Mouse (Mus musculus) spleen, postnatal 14 days (tissue): ENCODE measurements around the gene Nyap2.

Experiments
- DNase-seq, 2 experiments: peaks; one replicate each; pipeline ENCODE4 v3.0.0; 2021 to 2022; ENCODE audit warnings: low spot score in 2 of 2

The Nyap2 gene

DNA sequence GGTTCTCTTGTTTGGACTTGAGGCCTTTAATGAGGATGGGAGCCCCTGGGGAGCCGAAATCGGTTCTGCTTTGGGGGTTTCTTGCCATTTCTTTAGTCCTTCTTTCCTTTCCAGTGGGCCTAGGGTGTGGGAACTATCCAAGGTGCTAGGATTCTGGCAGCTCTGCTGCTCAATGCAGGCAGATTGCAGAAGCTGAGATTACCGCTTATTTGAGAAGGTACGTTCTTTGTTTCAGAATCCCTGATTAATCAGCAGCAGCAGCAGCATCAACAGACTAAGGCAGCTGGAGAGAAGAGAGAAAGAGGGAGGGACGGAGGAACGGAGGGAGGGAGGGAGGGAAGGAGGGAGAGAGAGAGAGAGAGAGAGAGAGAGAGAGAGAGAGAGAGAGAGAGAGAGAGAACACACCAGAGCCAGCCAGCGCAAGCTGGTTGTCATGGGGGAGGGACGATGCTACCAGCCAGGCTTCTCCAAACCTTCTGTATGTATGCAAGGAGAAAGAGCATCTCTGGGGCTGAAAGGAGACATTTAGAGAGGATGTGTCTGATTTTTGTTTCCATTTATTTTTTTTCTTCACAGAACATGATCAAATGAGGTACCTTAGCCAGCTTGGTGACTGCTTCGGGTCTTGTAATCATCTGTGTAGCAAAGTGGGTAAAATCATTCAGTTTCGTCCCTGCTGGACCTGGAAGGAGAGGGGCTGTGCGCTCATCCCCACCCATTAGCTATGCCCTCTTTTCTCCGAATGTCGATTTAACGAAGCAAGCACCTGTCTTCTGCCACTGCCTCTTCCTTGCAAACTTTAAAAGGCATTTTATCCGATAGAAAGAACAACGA, at the start of gene Nyap2:
Gene Nyap2, plus strand, starts transcription at position 120 of the 834 bp plus-strand sequence.
- DNase-seq, result no peak

DNA sequence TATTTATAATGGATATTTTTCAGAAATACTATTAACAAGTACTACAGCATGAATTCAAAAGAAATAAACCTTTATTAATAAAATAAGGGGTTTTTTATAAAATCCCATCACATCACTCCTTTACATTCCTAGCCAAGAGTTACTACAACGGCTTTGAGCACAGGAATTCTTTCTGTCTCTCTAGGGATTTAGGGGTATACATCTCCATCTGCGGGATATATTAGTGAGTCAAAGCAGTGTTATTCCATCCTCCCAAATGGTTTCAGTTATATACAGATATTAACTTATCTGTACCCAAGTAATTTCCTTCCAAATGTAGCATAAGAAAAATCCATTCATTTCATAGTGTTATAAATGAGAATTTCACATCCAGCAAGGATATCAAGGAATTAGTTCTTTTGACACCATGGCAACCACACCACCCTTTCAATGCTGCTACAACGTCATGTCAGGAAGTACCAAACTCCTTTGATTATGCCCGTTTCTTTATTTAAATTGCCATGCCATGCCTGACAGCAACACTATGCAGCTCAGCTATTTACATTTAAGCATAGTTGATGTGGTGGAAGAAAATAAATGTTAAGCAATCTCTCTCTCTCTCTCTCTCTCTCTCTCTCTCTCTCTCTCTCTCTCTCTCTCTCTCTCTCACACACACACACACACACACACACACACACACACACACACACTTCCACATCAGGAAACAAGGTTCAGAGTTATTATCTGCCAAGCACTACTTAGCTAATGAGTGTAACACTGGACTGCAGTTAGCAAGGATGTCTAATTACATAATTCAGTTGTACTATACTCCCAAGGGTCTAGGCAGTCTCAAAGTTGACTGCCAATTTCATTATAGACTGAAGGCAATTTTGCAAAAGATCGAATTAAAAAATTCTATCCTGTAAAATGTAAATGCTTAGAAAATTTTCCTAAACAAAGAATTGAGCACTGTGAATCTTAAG, 33.6 kb upstream of the Nyap2 start:
- DNase-seq, result no peak

DNA sequence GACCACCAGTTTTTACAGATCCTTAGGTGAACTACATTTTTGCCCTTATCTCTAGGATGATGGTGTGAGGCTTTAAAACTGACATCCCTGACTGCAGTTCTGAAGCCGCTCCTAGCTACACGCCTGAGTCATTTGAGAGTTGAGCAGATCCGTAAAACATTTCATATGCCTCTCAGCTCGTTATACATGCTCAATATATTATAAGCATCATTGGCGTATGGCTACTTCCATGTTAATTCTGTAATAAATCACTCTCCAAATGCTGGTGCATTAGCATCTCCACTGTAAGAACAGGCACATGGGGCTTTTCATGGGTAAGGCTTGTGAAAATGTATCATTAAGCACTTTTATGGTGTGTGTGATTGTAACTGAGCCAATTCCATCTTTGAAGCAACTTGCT, 18.4 kb upstream of the Nyap2 start:
- DNase-seq, result no peak

DNA sequence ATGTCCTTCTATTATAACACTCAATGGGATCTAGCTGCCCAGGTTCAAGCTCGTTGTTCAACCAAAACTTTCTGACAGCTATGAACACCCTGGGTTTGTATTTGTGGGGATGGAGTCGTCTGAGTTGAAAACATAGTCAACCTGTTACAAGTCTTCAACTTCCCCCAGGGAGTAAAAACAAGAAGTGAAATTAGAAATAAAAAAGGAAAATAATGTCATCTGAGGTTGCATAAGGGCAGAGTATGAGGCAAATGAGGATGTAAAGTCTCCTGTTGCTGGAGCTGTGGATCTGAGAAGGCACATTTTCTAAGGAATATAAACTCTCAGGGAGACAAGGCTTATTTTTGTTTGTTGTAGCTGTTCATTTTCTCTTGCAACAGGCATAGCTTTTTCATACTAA, 17.9 kb upstream of the Nyap2 start:
- DNase-seq, result no peak

DNA sequence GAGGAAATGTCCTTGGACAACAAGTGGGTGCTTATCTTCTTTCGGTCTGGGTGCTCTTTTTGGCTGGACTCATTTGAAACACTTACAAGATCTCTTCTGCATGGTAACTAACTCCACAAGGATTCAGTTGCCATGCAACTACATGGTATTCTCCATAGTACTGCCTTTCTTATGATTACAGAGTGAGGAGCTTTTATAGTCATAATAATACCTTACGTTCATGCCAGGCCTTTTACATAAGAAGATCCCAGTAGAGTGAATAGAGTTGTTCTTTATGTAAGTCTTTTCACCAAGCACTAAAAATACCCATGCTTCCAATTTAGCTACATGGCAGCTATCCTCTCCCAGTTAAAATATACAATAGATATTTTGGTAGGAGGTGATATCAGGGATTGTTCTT, 13.9 kb upstream of the Nyap2 start:
- no peak for DNase-seq

DNA sequence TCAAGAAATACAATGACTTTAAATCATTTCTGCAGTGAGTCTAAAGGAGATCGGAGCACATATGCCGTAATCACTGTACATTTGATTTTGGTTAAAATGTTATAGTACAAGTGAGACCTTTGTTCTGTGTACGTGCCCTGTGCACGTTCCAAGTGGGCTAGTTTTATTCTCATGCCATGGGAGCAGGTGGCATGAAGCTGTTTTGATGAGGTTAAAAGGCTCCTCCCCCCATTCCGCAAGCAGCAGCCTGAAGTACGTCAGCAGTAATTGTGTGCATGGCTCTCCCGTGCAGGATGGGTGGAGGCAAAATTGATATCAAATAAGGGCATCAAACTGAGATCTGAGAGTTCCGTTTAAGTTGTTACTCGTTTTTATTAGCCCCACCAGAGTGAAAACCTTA, 491 bp upstream of the Nyap2 start:
- no peak for DNase-seq

DNA sequence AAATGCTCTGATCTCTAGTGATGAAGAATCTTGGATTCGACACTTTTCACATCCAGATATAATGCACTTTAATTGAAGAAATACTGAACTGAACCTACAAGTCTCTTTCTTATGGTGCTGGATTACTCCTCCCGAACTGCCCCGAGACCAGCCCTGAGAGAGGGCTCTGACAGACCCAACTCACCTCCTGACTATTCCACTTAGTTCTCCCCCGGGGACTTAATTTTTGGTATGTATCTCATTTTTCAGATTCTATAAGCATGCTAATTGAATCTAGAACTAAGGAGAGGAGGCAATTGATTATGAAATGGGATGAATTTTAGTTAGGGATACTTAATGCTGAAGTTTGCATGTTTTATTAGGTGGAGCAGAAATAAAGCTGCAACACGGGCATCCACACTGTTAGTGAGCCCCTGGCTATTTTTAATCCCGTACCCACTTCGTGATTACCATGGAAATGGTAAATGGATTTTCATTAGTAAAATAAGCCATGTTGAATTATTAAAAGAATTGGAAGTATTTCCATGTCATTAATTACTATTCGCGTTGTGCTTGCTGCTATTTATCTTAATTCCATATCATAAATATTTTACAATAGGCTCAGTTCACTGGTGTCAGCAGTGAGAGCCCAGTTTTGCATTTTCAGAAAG, 1.0 kb downstream of the Nyap2 start:
- DNase-seq, result no peak

DNA sequence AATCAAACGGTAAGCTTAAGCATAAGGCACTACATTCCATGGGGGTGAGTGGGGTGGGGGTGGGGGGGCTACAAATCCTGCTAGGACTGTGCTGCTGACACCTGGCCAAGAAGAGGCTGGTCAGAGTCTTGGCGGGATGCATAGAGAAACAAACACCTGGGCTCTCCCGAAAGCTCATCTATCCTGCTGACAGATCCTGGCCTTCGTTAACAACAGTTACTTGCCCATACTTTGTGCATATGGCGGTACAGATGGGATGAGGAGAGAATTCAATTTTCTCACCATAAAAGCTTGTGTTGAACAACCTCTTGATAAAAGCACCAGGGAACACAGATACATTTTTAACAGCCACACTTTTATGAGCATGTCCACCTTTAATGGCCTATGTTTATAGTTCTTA, 10.7 kb downstream of the Nyap2 start:
- DNase-seq, result no peak

DNA sequence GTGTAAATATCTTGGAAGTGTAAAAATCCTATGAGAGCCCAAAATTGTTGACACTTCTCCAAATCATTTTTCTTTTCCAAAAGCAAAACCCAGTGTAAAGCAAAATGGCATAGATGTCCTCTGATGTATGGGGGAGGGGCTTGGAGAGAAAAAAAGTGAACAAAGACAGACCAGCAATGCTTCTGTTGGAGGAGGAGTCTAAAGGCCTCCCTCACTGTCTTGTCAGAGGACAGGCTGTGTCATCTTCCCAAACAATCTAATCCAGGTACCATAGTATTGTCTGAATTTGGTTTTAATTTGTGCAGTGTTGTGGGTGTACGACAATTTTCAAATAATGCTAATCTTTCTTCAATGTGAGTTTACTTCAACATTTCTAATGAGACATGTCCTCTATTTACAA, 13.7 kb downstream of the Nyap2 start:
- DNase-seq, result no peak

DNA sequence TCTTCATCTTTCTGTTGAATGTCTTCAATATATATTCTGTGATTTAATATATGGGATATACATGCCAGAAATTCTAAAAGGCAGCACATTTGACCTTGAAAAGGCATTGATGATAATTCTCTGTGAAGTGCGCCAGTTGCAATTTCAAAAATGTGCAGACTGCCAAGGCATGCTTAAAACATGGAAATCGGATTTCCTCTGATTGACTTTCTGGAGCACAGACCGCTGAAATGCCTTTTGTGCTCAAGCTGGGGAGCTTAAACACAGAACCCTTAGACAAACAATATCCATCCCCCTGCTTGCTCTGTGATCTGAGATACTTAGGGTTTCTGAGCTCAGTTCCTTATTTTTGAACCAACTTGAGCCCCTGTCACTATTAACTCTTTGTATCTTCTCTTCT, 14.2 kb downstream of the Nyap2 start:
- no peak for DNase-seq

DNA sequence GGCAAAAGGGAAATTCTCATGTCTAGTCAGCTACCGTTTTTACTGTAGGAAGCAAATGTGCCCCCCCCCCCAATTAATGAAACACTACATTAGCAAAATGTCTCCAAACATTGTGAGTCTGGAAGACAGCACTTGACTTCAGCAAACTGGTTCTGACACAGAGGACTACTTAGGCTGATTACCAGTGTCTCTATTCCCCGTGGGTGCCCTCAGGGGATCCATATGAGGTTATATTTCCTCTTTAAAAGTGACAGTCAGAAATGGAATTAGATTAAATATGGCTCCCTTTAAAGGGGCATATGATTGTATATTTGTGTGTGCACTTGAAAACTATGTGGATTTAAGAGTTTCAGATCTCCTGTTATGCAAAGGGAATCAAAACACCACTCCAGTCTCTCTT, 15.3 kb downstream of the Nyap2 start:
- no peak for DNase-seq

DNA sequence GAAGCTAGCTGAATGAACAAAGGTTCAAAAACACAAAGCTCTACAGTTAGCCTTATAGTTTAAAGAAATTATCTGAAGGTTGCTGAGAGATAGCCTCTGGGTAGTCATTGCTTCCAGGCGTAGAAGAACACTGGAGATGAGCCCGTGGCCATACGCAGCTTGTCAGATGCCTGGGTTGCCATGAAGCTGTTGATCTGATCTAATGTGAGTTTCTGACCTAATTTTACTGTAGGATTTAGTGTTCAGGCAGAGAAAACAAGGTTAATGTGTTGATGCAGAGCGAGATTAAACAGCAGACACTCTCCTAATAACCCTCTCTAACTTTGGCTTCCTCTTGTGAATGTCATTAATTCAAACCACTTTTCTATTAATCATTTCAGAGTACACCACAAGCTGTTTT, 16.1 kb downstream of the Nyap2 start:
- DNase-seq, result no peak

DNA sequence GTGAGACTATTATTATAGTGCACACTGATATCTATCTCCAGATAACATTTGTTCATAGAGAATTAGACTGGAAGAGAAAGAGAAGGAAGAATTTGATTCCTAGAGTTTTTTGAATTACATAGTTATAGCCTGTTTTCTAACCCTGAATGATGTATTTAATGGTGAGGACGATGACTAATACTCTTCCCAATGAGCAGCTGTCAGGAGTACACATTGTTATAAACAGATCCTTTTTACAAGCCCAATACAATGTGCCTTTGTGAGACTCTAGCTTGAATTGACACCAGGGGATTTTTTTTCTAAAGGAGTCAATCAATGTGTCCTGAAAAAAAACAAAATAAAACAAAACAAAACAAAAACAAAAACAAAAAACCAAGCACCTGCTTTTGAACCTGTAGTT, 22.2 kb downstream of the Nyap2 start:
- DNase-seq, result no peak

DNA sequence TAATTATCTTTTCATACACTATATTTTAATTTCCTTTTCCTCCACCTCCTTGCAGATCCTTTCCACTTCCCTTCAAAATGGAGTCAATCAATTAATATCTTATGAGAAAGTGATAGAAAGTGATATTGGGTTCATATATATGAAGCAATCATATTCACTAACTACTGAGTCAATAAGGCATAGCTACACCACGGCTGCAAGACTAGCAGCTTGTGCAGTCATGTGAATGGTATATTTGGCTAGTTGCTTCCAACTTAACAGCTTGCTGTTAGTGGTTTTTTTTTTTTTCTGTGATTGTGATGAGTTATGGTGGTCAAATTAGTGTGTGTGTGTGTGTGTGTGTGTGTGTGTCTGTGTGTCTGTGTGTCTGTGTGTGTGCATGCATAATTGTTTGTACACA, 25.0 kb downstream of the Nyap2 start:
- no peak for DNase-seq

DNA sequence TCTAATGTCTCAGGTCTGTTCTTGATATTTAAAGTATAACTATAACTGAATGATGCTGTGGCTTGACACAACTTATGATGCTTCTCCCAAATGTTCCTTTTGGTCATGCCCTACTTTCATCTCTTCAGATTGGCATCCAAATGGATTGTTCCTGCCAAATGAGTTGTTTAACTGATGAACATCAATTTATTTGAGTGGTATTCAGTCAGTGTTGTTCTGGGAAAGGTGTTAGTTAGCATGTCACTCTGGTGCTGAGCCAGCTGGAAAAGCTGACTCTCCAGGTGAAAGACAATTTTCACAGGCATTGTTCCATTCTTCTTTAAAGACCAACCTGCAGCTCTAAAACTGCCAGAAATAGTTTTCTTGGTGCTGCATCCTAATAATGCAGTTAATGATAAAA, 43.0 kb downstream of the Nyap2 start:
- no peak for DNase-seq

DNA sequence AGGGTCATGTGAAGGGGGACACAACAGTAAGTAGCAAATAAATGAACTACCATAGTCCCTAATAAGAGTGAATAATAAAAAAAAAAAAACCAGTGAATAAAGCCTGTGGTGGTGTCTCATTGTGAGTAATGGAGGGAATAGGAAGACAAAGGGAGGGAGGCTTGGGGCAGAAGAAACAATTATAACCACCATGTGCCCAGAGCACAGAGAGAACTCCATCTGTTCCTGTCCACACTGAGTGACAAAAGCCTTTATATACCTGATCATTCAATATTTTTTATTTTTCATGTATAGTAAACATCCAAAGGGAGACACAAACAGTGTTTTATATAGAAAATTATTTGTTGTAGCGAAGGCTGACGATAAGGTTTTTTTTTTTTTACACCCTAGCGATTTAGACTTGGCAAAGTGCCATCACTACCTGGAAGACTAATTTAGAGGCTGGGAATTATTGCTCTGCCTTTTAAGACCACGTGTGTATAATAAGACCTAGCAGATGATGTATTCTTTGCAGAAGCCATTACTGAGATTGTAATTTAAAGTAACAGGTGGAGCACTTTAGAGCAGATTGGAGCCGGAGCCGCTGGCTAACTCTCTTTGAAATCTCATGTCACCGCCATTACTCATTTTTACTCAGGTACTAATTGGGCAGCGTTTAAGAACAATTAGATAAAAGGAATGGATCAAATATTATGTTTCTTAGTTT, 55.4 kb downstream of the Nyap2 start:
- no peak for DNase-seq

DNA sequence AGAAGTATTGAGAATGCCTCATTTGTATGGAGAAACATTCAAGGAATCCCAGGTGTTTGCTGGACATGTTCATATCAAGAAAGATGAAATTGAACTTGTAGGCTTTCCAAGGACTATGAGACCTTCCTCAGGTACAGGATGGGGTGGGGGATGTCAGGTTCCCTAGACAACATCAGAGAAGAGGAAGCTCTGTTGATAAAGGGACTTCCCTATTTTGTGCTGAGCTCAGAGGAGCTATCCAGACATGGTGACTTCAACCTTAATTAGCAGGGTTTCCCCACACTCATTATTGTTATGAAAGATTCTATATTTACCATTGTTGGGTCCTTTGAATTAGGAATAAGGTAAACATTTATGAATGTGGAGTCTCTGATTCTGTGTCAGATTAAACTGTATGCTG, 67.1 kb downstream of the Nyap2 start:
- no peak for DNase-seq

DNA sequence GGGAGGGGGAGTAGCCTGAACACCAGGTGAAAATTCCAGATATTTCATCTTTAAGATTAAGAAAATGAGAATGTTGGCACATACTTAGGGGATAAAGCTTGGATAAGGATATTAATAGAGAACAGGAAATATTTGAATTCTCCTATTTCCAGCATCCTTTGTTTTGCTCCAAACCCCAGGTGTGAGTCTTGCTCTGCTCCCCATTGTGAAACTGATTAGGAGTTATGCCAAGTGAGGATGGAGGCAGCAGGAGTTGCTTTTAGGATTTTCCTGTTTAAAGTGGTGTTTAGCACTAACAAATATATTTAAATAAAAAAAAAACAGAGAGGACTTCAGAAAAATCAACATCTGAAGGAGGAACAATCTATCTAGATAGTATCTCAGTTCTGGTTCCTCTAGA, 68.8 kb downstream of the Nyap2 start:
- no peak for DNase-seq

DNA sequence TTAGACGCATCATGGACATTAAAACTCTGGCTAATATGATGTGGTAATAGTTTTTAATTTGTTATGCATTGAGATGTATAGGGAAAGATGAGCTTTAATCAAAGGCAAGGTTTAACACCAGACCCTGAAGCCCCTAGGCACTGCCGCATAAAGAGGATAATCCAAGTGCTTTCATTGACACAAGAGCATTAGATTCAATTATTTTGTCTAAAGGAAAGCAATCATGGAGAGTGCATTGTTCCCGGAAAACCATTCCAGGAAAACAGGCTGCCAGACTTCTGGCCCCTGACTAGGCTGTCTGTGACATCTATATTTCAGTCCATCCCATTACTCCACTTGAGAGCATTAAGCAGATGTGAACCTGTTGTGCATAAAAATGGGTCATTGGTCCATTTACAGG, 92.5 kb downstream of the Nyap2 start:
- no peak for DNase-seq

DNA sequence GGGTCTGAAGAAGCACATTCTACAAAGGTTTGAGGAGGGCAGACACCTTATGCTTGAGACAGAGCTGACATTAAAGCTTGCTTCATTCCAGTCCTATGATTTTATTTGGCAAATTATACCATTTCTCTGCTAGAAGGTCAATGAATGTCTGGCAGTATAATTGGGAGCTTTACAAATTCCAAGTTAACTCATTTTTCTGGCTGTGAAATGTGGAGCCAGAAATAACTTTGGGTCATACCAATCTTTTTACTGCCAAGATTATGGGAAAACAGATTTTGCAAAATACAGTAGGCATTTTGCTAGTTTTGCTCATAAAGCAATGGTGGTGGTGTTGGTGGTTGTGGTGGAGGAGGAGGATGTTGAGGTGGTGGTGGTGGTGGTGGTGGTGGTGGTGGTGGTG, 96.0 kb downstream of the Nyap2 start:
- no peak for DNase-seq

DNA sequence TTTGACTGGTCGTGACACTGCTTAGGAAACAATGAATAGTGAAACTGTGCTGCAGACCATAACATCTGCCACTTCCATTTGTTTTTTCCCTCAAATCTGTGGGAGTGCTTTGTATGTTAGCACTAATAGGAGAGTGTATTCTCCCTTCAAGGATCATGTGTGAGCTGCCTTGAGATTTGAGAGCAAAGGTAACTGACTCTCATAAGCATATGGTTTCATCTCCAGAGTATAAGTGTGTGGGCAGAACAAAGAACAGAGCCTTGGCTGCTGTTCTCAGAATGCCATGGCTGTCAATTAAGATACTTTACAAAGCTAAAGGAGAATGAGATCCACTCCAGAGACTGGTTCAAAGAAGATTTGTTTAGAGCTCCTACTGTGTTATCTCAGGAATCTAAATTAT, 96.6 kb downstream of the Nyap2 start:
- DNase-seq, result no peak

DNA sequence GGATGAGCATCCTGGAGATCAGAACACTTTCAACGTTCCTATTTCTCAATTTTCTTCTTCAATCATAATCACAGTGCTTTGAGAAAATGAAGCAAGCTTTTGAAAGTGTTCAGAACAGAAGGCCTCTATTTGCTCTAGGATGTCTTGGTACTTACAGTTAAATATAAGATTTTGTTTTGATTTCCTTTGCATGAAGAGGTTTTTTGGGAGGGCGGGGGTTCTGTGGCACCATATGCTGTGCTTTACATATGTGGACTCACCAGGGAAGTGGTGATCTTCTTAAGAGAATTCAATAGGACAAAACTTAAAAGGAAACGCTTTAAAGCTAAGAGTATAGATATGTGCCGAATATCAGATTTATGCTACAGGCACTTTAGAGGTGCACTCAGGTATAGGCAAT, 103.0 kb downstream of the Nyap2 start:
- no peak for DNase-seq
